Mouse (Mus musculus) adipocyte (in vitro differentiated cells): ENCODE results near the gene Mybphl.

ENCODE experiments used
- DNase-seq: peaks from one replicate; pipeline ENCODE4 v3.0.0-alpha.2; 2016; ENCODE audit warnings: low spot score

Mybphl gene

GRCm38 (mm10) chr3:108364270-108364995, at the start of gene Mybphl:
Mybphl (plus strand) TSS chr3:108364911.
- DNase-seq = no peak

DNA sequence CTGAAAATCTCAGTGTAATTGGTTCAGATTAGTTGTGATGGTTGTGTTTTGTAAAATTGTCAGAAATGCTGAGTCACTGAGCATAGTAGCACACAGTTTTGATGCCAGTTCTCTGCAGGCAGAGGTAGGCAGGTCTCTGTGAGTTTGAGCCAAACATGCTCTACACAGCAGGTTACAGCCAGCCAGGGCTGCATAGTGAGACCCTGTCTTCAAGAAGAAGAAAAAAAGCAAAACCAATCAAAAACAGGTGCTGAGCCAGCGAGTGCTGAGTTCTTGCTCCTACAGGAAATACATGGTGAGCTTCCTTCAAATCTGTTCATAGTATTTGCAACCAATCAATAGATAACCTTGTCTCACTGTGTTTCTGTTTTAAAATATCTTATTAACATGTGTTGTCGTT, 46.2 kb upstream of the Mybphl start:
- DNase-seq = no peak

GRCm38 (mm10) chr3:108321671-108322070, 43.0 kb upstream of the Mybphl start:
- no peak for DNase-seq

- DNase-seq = no peak
Observed at GRCm38 (mm10) chr3:108322136-108322535, 42.6 kb upstream of the Mybphl start.

DNA sequence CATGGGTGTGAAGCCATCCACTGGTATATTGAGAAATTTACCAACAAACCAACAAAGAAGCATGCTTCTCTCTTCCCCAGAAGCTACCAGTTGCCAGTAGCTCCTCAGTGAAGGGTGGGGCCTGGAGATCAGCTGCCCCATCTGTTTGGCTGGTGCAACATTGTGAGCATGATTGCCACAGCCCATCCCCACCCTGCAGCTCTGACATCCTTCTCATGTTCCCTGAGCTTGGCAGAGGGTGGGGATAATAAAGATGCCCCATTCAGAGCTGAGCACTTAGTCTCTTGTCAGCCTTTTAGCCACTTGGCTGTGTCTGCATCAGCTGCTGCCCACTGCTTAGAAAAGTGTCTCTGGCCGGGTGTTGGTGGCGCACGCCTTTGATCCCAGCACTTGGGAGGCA, 41.7 kb upstream of the Mybphl start:
- peak; percentile 46 for DNase-seq

DNA sequence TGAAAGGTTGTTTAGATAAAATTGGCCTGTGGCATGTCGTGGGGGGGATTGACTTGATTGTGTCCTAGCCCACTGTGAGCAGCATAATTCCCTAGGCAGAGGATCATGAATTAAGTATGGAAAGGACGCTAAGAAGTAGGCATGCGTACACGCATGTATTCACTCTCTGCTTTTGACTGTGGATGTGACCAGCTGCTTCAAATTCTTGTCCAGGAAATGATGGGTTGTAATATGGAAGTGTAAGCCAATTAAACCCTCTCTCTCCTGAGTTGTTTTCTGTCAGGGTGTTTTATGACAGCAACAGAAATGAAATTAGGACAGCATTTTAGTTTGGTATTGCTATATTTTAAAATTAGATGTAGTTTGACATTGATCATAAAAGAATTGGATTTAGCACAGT, 39.9 kb upstream of the Mybphl start:
- no peak for DNase-seq

DNA sequence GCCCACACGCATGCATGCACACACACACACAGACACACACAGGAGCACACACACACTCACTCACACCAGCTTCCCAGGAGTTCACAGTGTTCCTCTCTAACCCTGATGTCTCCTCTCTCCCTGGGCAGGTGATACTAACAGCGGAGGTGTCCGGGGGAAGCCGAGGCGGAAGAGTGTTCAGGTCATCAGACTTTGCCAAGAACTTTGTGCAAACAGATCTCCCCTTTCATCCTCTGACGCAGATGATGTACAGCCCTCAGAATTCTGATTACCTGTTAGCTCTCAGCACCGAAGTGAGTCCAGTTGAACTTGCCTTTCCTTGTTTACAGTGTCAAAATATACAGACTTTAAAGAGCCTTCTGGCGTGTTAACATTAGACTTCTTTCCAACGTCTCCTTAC, 39.2 kb upstream of the Mybphl start:
- no peak for DNase-seq

- DNase-seq = no peak
Observed at GRCm38 (mm10) chr3:108327275-108327674, 37.4 kb upstream of the Mybphl start.

GRCm38 (mm10) chr3:108327916-108328315, 36.8 kb upstream of the Mybphl start:
- peak; percentile 79 for DNase-seq

GRCm38 (mm10) chr3:108328441-108328841, 36.3 kb upstream of the Mybphl start:
- no peak for DNase-seq

- no peak for DNase-seq
Observed at GRCm38 (mm10) chr3:108330812-108331211, 33.9 kb upstream of the Mybphl start.

DNA sequence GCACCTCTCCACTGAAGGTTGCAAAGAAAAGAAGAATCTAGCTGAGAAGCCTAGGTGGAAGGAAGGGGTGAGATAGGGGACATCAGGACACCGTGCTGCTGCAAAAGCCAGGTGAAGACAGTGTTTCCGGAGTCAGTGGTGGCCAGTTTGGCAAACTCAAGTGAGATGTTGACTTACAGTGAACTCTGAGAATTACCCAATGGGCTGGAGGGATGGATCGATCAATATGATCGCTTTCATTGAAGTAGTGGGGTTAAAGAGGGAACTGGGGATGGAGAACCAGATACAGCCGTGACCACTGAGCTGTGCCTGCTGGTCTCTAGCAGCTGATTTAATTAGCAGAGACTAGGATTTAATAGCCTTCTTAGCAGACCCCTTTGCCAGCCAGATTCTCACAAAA, 27.8 kb upstream of the Mybphl start:
- no peak for DNase-seq

- DNase-seq = no peak
Observed at GRCm38 (mm10) chr3:108341040-108341439, 23.7 kb upstream of the Mybphl start.

- DNase-seq = no peak
Observed at GRCm38 (mm10) chr3:108342185-108342584, 22.5 kb upstream of the Mybphl start.

- DNase-seq = no peak
Observed at GRCm38 (mm10) chr3:108345855-108346254, 18.9 kb upstream of the Mybphl start.

- DNase-seq = no peak
Observed at GRCm38 (mm10) chr3:108348376-108348775, 16.3 kb upstream of the Mybphl start.

GRCm38 (mm10) chr3:108355245-108355644, 9.5 kb upstream of the Mybphl start:
- no peak for DNase-seq

DNA sequence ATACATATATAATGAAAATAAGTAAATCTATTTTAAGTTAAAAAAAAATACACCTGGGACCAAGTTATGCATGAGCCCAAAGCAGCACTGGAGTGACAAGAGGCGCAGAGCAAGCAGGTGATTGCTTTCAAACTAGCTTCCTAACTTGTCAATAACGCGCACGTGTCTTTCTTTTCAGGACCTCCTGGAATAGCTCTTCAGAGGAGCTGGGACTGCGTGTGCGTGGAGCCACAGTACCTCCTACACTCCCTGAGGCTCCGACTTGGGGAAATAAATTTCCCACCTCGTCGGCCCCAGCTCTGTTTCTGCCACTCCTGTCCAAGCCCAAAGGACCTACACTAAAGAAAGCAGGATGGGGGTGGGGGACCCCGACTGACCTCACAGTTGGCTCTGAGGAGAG, 7.7 kb upstream of the Mybphl start:
- no peak for DNase-seq

GRCm38 (mm10) chr3:108358445-108358844, 6.3 kb upstream of the Mybphl start:
- no peak for DNase-seq

DNA sequence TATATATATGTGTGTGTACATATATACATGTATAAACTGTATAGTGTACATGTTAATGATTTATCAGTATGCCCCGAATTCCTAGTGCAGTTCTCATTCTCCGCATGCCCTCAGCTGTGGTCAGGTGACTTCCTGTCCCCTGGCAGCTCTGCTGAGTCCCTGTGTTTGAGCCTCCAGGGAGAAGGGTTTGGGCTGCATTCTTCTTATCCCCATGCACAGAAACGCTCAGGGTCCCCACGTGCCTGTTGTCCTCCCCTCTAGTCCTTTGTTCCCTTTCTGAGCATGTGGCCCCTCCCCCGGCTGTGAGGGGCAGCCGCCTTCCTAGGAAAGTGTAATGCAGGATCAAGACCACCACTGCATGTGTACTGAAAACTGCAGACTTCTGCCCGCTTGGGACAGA, 3.8 kb upstream of the Mybphl start:
- DNase-seq = no peak

DNA sequence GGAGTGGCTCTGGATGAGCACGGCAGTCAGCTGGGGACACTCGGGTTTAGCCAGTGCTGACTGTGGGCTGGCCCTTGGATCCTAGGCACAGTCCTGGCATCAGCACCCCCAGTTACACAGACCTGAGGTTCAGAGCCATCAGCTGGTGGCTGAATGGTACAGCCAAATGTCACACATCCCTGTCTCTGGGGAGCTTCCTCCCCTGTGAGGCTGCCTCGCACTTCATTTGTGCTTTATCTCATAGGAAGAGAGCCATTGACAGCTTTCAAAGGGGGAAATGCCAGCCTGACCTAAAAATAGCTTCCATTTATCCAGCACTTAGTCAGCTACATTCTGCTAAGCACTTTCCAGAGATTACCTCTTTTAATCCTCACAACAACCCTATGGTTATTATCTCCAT, 1.1 kb upstream of the Mybphl start:
- DNase-seq = no peak

DNA sequence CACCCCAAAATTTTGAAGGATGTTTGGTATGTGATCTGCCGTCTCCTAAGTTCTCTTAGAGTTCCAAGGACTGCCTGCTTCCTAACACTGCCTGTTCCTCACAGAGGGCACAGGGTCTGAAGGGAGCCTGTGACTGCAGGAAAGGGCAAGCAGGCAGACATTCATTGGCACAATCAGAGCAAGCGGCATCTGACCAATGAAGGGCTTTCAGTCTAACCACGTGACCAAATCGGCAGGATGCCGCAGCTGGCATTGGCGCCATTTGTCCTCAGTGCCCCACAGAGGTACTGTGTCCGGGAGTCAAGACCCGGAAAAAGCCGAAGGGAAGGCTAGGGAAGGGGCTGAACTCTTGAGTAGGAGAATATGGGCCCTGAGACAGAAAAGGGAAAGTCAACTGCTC, 2.5 kb downstream of the Mybphl start:
- DNase-seq = no peak

DNA sequence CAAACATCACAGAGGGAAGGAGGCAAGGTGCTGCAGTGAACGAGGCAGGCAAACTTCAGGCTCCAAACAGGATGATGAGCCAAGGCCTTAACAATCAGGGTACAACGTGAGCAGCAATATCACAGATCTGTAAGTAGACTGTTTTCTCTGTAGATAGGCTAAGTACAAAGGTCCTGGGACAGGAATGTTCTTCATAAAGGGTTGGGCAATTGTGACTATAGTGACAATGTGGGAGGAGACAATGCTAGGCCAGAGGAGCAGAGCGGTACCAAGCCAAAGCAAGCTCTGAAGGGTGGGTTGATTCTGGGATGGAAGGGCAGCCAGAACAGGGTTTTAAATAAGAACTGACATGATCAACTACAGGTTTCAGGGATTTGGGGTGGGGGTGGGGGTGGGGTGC, 3.1 kb downstream of the Mybphl start:
- DNase-seq = no peak

- DNase-seq = no peak
Observed at GRCm38 (mm10) chr3:108368721-108369120, 4.0 kb downstream of the Mybphl start.
